Mouse (Mus musculus): Measurements from ENCODE around the gene Card19.

GRCm38 (mm10) chr13:49196211-49196610 is 19.6 kb downstream of the Card19 start:
- TF ChIP-seq TAL1 (IDR thresholded peaks at IDR 0.05; ENCODE audit: low read length), result no peak
- no peak for TF ChIP-seq POLR2A (IDR thresholded peaks at IDR 0.05; ENCODE audit: control insufficient read depth in 1 of 2, insufficient read depth in 1 of 2, low read depth in 1 of 2, low read length in 2 of 2, poor library complexity in 1 of 2)
- TF ChIP-seq ZC3H11A (IDR thresholded peaks at IDR 0.05; ENCODE audit: low read depth, low read length), result no peak
- no peak for TF ChIP-seq SMC3 (IDR thresholded peaks at IDR 0.05; ENCODE audit: low read depth, low read length)
- no peak for TF ChIP-seq CTCF (IDR thresholded peaks at IDR 0.05 in 2 of 3, conservative IDR thresholded peaks at IDR 0.05 in 1 of 3; ENCODE audit: control insufficient read depth in 1 of 3, insufficient read depth in 1 of 3, low read depth in 2 of 3, low read length in 3 of 3, poor library complexity in 1 of 3, severe bottlenecking in 1 of 3)
- no peak for TF ChIP-seq MAX (IDR thresholded peaks at IDR 0.05; ENCODE audit: low read length)
- TF ChIP-seq ZKSCAN1 (IDR thresholded peaks at IDR 0.05; ENCODE audit: low read depth, low read length), result no peak
- TF ChIP-seq EP300 (IDR thresholded peaks at IDR 0.05; ENCODE audit: low read depth in 1 of 2, low read length in 2 of 2), result no peak
- TF ChIP-seq HCFC1 (IDR thresholded peaks at IDR 0.05; ENCODE audit: low read depth, low read length), result no peak
- TF ChIP-seq USF1 (IDR thresholded peaks at IDR 0.05; ENCODE audit: low read depth, low read length), result no peak
- TF ChIP-seq ZNF384 (IDR thresholded peaks at IDR 0.05; ENCODE audit: low read depth, low read length), result no peak
- TF ChIP-seq TCF12 (IDR thresholded peaks at IDR 0.05; ENCODE audit: low read depth, low read length), result no peak
- no peak for TF ChIP-seq KAT2A (conservative IDR thresholded peaks at IDR 0.05; ENCODE audit: low read depth, low read length)
- TF ChIP-seq ETS1 (IDR thresholded peaks at IDR 0.05; ENCODE audit: low read depth, low read length), result no peak
